Mouse (Mus musculus) lung, postnatal 25 days (tissue): ENCODE data around the gene Maml3.
A peak's percentile ranks its signal among the peaks of the same experiment; 100 is the strongest.

Experiments used
- DNase-seq: peaks from one replicate; pipeline ENCODE4 v3.0.0; 2022; ENCODE audit warnings: low spot score

Maml3 gene

GRCm38 (mm10) chr3:51785796-51786195, 319.1 kb downstream of the Maml3 start:
- DNase-seq = no peak

DNA sequence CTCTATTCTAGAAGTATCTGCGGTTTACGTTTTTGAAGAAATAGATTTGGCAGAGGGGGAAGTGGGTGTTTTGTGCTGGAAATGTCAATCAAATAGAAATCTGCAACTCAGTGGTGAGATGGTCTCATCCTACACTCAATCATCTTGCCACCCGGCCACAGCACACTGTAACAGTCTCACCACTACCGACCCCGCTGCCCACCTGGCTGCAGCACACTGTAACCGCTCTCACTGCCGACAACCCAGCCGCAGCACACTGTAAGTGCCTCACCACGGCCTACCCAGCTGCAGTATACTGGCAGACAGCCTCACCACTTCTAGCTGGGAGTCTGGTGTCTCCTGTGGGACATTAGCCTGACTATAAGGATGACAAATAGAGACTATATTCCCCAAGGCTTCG, 322.7 kb downstream of the Maml3 start:
- no peak for DNase-seq

GRCm38 (mm10) chr3:51778738-51779592, 325.9 kb downstream of the Maml3 start:
- DNase-seq = peak; percentile 14

- no peak for DNase-seq
Observed at GRCm38 (mm10) chr3:51778179-51778578, 326.7 kb downstream of the Maml3 start.

DNA sequence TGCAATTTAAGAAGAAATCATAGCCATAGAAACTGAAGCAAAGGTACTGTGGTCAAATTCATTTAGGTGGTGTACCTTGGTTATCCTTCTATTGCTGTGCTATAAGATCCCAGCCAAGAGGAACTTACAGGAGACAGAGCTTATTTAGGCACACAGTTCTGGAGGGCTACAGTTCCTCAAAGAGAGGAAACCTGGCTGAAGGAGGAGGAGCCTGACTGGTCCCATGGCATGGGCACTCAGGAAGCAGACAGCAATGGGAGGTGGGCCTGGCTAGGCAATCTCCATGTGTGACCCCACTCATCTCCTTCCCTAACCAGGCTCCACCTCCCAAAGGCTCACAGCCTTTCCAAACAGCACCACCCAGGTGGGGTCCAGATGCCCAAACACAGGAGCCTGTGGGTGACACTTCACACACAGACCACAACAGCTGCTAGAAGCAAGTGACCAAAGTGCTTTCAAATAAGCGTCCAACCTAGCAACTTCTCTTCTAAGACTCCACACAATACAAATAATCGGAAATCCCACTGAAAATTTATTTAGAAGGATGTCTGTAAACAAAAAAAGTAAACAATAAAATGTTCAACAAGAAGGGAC, 328.8 kb downstream of the Maml3 start:
- no peak for DNase-seq

DNA sequence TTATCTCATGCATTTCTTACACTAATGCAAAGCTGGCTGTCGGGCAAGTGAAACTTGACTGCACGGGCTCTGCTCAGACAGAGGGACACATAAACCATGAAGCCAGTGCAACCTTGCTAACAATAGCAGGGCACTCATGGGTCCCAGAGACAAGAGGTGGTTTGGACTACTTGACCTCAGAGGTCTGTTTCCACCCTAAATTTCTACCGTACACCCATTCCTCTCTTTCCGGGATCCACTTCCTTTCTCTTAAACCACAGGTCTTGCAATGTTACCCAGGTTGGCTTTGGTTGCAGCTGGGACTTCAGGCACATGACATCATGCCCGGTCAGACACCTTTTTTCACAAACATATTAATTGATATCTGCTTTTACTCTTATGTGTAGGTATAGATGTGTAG, 331.3 kb downstream of the Maml3 start:
- no peak for DNase-seq

GRCm38 (mm10) chr3:51771839-51772630, 332.8 kb downstream of the Maml3 start:
- DNase-seq = no peak

DNA sequence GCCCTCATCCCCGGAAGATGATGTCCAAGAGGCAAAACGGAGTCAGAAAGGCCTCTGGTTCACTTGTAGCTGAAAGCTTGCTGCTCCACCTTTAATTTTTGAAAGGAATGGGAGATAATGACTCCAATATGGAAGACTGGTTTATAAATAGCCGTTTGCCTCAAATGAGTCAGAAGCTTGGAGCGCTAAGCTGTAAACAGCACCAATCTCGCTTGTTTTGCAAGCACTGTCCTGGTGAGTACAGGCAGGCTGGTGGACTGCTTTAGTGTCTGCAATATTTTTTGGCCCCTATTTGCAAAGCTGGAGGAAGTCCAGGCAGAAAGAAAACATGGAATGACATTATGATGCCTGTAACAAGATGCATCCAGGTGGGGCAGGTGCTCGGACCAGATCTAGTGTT, 335.7 kb downstream of the Maml3 start:
- peak; percentile 24 for DNase-seq

DNA sequence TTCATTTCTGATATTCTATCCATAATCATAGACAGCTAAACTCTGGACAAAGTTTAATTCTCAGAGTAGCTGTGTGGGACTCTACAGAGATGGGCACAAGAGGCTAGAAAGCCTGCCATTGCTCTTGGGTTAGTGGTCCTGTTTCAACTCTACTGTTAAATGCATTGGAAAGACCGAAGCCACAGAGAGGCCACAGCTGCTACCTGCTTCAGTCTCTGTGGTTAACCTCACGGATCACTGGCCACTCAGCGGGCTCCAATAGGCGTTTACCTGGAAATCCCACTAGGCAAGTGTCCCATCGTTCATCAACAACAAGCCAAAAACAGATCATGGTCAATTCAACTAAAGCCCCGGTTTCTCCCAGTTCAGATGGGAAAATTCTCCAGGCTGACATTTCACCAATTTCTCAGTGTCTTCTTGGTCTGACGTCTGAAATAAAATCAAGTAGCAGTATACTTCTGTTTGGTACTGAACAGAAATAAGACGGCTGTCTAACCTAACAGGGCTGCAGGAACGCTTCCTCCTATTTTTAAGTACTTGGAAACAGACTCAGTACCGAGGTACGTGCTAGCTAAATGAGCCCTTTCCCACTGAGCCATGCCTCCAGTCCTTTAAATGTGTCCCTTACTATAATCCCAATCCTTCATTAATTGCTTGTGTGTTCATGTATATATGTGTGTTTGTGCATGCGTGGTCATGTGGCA, 339.5 kb downstream of the Maml3 start:
- no peak for DNase-seq

GRCm38 (mm10) chr3:51764175-51764574, 340.7 kb downstream of the Maml3 start:
- no peak for DNase-seq

DNA sequence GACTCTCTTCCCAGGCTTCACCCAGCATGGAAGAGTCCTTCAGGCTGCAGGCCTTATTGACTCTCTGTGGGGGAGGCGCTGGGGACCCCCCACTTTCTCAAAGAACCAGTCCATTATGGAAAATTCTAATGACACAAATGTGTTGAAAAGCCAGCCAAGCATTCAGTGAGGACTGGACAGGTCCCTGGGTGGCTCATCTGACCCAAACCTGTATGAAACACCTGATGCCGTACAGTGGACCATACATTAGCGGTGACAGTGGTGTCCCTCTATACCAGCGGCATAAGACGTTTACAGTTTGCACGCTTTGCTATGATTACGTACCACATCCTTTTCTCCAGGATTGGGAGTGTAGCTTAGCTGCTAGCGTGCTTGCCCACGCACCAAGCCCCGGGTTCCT, 342.0 kb downstream of the Maml3 start:
- no peak for DNase-seq

- no peak for DNase-seq
Observed at GRCm38 (mm10) chr3:51759534-51759933, 345.3 kb downstream of the Maml3 start.

DNA sequence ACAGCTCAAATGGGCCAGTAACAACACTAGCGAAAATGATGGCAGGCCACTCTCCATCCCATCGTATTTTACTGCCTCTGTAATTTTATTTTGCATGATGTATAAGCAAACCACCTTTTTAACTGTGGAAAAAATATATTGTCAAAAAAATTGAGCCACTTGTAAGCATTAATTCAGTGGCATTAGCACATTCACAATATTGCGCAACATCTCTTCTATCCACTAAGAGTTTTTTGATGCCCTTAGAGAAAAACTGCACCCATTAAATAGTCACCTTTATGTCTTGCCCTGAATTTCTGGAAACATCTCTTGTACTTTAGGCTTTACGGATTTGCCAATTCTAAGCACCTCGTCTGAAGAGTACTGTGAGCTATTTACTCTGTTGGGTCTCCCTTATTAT, 347.8 kb downstream of the Maml3 start:
- no peak for DNase-seq

DNA sequence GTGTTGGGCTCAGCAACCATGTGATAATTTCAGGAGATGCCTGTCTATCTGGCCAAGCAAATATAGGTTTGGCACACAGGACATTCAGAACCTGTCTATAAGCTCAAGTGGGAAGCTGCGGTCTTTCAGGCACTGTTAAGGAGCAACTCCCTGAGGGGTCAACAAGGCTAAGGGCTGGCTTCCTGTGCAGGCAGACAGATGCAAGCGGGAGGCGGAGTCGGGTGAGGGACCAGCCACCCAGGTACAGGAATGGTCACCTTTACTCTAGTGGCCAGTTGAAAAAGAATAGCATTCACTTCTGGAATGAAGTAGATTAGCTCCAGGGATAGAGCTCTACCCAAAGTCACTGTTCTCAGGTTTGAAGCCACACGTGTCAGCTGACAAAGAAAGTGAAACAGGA, 348.6 kb downstream of the Maml3 start:
- peak; percentile 21 for DNase-seq

GRCm38 (mm10) chr3:51753262-51753661, 351.6 kb downstream of the Maml3 start:
- no peak for DNase-seq

- no peak for DNase-seq
Observed at GRCm38 (mm10) chr3:51751440-51751839, 353.4 kb downstream of the Maml3 start.

GRCm38 (mm10) chr3:51749812-51750481, 354.9 kb downstream of the Maml3 start:
- peak; percentile 74 for DNase-seq

DNA sequence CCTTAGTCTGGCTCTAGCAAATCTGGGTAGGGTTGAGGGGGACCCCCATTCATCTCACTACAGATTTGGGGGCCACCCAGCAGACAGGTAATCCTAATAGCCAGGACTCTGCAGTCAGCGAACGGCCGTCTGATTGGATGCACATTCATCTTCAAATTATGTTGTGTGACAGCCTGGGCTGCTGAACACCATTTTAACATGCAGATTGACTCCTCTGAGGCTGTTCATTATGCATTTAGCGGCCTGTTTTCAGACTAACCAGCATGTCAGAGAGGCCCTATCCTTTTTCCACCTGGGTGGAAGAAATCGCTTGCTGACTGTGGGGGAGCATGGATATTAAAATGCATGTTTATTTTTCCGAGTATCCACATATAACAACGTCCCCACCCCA, 355.5 kb downstream of the Maml3 start:
- no peak for DNase-seq

- DNase-seq = no peak
Observed at GRCm38 (mm10) chr3:51748436-51749376, 356.2 kb downstream of the Maml3 start.

DNA sequence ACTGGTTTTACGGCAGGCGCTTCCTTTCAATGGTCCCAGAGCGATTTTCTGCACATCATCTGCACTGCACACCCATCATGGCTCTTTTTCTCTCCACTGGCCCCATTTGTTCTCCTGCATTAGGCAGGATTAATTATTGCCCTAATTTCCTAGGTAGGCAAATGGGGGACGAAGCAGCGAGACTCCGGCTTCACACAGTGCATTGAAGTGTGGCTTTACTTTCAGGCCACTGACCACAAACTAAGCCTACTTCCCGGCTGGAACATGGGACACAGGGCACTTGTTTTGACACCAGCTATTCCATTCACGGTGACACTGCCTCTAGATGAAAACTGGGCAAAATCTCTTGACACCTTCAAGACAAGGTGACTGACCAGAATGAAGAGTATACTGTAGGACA, 358.1 kb downstream of the Maml3 start:
- no peak for DNase-seq

DNA sequence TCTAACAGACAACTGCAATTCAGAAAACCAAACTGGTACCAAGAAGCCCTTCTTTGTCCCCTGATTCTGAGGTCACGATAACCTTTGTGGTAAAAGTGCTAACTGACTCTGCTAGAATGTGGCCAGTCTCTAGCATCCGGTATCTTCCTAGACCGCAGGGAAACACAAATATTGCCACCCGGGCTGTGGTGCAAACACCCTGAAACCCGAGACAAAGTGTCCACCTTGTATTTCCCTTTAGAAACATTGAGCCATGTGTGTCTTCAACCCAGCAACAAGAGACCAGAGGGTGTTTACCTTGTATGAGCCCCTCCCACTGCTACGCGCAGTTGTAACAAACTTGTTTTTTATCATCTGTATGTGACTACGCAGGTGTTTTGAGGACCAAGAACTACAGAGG, 359.7 kb downstream of the Maml3 start:
- peak; percentile 19 for DNase-seq
